Mouse (Mus musculus): ENCODE measurements around the gene Trim43b.
"Not testable (repeated sequence)": the region's sequence is repeated elsewhere in the genome, so short reads cannot be mapped to it uniquely, and the experiment has no call there.

DNA sequence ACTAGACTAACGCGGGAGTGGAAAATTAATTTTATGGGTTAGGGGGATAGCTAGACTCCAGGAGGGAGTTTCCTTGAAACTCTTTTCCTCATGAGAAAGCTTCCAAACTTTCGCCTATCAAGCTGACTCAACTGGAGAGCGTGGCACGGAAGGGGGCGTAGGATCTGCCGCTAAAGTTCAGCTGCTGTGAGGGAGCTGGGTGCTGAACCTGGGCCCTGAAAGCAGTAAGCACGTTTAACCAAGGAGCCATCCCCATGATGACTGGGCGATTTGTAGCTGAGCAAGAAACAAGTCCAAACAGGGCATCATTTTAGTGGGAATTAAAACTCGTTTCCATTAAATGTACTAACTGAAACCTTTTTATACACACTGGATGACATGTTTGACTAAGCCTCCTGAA, 13.0 kb downstream of the Trim43b start:
- TF ChIP-seq CTCF (IDR thresholded peaks at IDR 0.05; ENCODE audit: insufficient read depth, low read length); POLR2A (IDR thresholded peaks at IDR 0.05; ENCODE audit: borderline replicate concordance, extremely low read depth, low read depth, low read length): not testable (repeated sequence)
